Mouse (Mus musculus) embryonic fibroblast, embryonic 13.5 days (primary cell): ENCODE data around the gene Gm4922.

ENCODE experiments used
- CTCF ChIP-seq: IDR thresholded peaks from 2 replicates; pipeline ENCODE4 v1.5.1; 2011; ENCODE audit warnings: mild to moderate bottlenecking, control low read depth, low read length, moderate library complexity, borderline replicate concordance; ENCODE audit not compliant: insufficient read depth
- POLR2A ChIP-seq: IDR thresholded peaks from 2 replicates; pipeline ENCODE4 v1.6.1; 2011; ENCODE audit warnings: low read depth, mild to moderate bottlenecking, control low read depth, low read length, moderate library complexity

- TF ChIP-seq POLR2A: no peak
- TF ChIP-seq CTCF: no peak
These were observed 16.7 kb downstream of the Gm4922 start for GRCm38 (mm10) chr10:18769909-18770308.
